Mouse (Mus musculus) c-Kit-positive CD71-positive TER-119-negative erythroid progenitor cells, embryonic 14.5 days (primary cell): ENCODE results near the gene Abhd17c.

Experiments
- DNase-seq: peaks from one replicate; pipeline ENCODE4 v3.0.0-alpha.2; 2013; ENCODE audit warnings: low read depth

The Abhd17c gene

GRCm38 (mm10) chr7:84073856-84074255, 77.8 kb downstream of the Abhd17c start:
- DNase-seq, result no peak

DNA sequence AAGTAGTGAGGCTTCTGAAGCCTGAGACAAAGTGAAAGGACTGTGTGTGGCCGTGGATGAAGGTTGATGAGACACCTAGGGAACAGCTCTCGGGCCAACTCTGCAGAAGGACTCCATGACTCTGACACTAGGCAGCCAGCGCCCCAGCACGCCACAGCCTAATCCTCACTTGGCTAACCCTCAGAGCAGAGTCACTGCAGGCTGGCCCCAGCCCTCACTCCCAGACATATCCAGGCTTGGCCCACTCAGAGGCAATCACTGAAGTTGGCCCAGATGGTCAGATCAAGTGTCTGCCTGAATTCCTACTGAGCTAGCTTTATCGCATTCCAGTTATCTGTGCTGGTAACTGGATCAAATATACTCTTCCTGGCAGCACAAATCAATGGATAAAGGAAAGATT, 82.8 kb downstream of the Abhd17c start:
- DNase-seq, result no peak

GRCm38 (mm10) chr7:84059799-84060198, 91.9 kb downstream of the Abhd17c start:
- no peak for DNase-seq
